Mouse (Mus musculus): Measurements from ENCODE around the gene Uaca. TPM values are rescaled to one million over a fixed set of nuclear protein-coding genes. Genes with fewer than 3 reads are reported as not detected.
A peak's percentile ranks its signal among the peaks of the same experiment; 100 is the strongest.

The Uaca gene
- total RNA-seq, 2 experiments from 2014 or later = 6.8 to 6.9 TPM

- H3K27ac ChIP-seq = no peak overlapping the region
- no peak for DNase-seq (ENCODE audit: low spot score in 2 of 2)
Measured at GRCm38 (mm10) chr9:60765181-60765580, 29.2 kb upstream of the Uaca start.

GRCm38 (mm10) chr9:60768393-60768792 lies 25.9 kb upstream of the Uaca start:
- Histone ChIP-seq H3K27ac (no peak overlapping the region), H3K4me3 (no peak overlapping the region)
- DNase-seq (ENCODE audit: low spot score in 2 of 2) = no peak
- TF ChIP-seq CTCF (conservative IDR thresholded peaks at IDR 0.05) = no peak

More at GRCm38 (mm10) chr9:60765181-60765580, 29.2 kb upstream of the Uaca start:
- no peak overlapping the region for H3K4me3 ChIP-seq
- TF ChIP-seq CTCF (conservative IDR thresholded peaks at IDR 0.05) = no peak

- no peak for DNase-seq (ENCODE audit: low spot score in 2 of 2)
- no peak overlapping the region for H3K4me3 ChIP-seq
- TF ChIP-seq CTCF (conservative IDR thresholded peaks at IDR 0.05) = no peak
- H3K27ac ChIP-seq = no peak overlapping the region
Measured at GRCm38 (mm10) chr9:60769711-60770111, 24.6 kb upstream of the Uaca start.

- no peak for TF ChIP-seq CTCF (conservative IDR thresholded peaks at IDR 0.05)
- no peak overlapping the region for H3K27ac ChIP-seq
Measured at GRCm38 (mm10) chr9:60773713-60774112, 20.6 kb upstream of the Uaca start.

GRCm38 (mm10) chr9:60776899-60777298 lies 17.4 kb upstream of the Uaca start:
- no peak for DNase-seq (ENCODE audit: low spot score in 2 of 2)
- no peak for TF ChIP-seq CTCF (conservative IDR thresholded peaks at IDR 0.05)
- Histone ChIP-seq H3K4me3 (no peak overlapping the region), H3K27ac (no peak overlapping the region)

More at GRCm38 (mm10) chr9:60773713-60774112, 20.6 kb upstream of the Uaca start:
- H3K4me3 ChIP-seq = no peak overlapping the region
- DNase-seq (ENCODE audit: low spot score in 2 of 2) = no peak

- no peak overlapping the region for H3K27ac ChIP-seq
- no peak for TF ChIP-seq CTCF (conservative IDR thresholded peaks at IDR 0.05)
- no peak overlapping the region for H3K4me3 ChIP-seq
- no peak for DNase-seq (ENCODE audit: low spot score in 2 of 2)
Measured at GRCm38 (mm10) chr9:60782057-60782789, 12.1 kb upstream of the Uaca start.

- no peak for DNase-seq (ENCODE audit: low spot score in 2 of 2)
- no peak overlapping the region for H3K27ac ChIP-seq
- no peak overlapping the region for H3K4me3 ChIP-seq
- TF ChIP-seq CTCF (conservative IDR thresholded peaks at IDR 0.05) = no peak
Measured at GRCm38 (mm10) chr9:60785069-60785468, 9.3 kb upstream of the Uaca start.

- H3K27ac ChIP-seq = no peak overlapping the region
- no peak for TF ChIP-seq CTCF (conservative IDR thresholded peaks at IDR 0.05)
- no peak for DNase-seq (ENCODE audit: low spot score in 2 of 2)
- no peak overlapping the region for H3K4me3 ChIP-seq
Measured at GRCm38 (mm10) chr9:60787517-60788110, 6.7 kb upstream of the Uaca start.

GRCm38 (mm10) chr9:60790282-60790681 lies 4.1 kb upstream of the Uaca start:
- no peak for DNase-seq (ENCODE audit: low spot score in 2 of 2)
- Histone ChIP-seq H3K27ac (no peak overlapping the region), H3K4me3 (no peak overlapping the region)
- no peak for TF ChIP-seq CTCF (conservative IDR thresholded peaks at IDR 0.05)

GRCm38 (mm10) chr9:60794841-60795351 lies 554 bp downstream of the Uaca start:
- no peak for DNase-seq (ENCODE audit: low spot score in 2 of 2)

GRCm38 (mm10) chr9:60796076-60796475 lies 1.7 kb downstream of the Uaca start:
- H3K4me3 ChIP-seq = no peak overlapping the region
- DNase-seq (ENCODE audit: low spot score in 2 of 2) = no peak

More at GRCm38 (mm10) chr9:60794841-60795351, 554 bp downstream of the Uaca start:
- Histone ChIP-seq H3K4me3 (peak overlapping the region; percentile 80), H3K27ac (peak overlapping the region; percentile 68; the same call in 1 of the 2 replicates)
- no peak for TF ChIP-seq CTCF (conservative IDR thresholded peaks at IDR 0.05)

GRCm38 (mm10) chr9:60797126-60797525 lies 2.8 kb downstream of the Uaca start:
- Histone ChIP-seq H3K27ac (no peak overlapping the region), H3K4me3 (no peak overlapping the region)
- DNase-seq (ENCODE audit: low spot score in 2 of 2) = no peak
- no peak for TF ChIP-seq CTCF (conservative IDR thresholded peaks at IDR 0.05)

More at GRCm38 (mm10) chr9:60796076-60796475, 1.7 kb downstream of the Uaca start:
- no peak overlapping the region for H3K27ac ChIP-seq
- no peak for TF ChIP-seq CTCF (conservative IDR thresholded peaks at IDR 0.05)

- DNase-seq (ENCODE audit: low spot score in 2 of 2) = no peak
- Histone ChIP-seq H3K27ac (no peak overlapping the region), H3K4me3 (no peak overlapping the region)
- no peak for TF ChIP-seq CTCF (conservative IDR thresholded peaks at IDR 0.05)
Measured at GRCm38 (mm10) chr9:60799061-60799460, 4.7 kb downstream of the Uaca start.

Measured in layer of hippocampus, adult 2 months (tissue).